Mouse (Mus musculus) skeletal muscle tissue, adult 2 months (tissue): Measurements from ENCODE around the gene Map4k5.

Experiments used
- DNase-seq: peaks from one replicate; pipeline ENCODE4 v3.0.0-alpha.2; 2012; ENCODE audit warnings: low read depth, low spot score

Gene Map4k5

GRCm38 (mm10) chr12:69756015-69756414, 137.0 kb downstream of the Map4k5 start:
- DNase-seq = no peak

- DNase-seq = no peak
Observed at GRCm38 (mm10) chr12:69753936-69754335, 139.1 kb downstream of the Map4k5 start.
